Mouse (Mus musculus): ENCODE measurements at regions not wholly inside any gene's neighbourhood (a gene's known extent, or its start where the extent isn't known, plus 50 kb on each side); places are given as distances from the start of the nearest gene placed in this dataset.
"Not testable (repeated sequence)": the region's sequence is repeated elsewhere in the genome, so short reads cannot be mapped to it uniquely, and the experiment has no call there.

- no peak for DNase-seq (ENCODE audit: low read depth)
Observed at GRCm38 (mm10) chr10:57037641-57038040, 448.5 kb upstream of the Hsf2 start.

GRCm38 (mm10) chr10:57040201-57040600 is 446.0 kb upstream of the Hsf2 start:
- DNase-seq (ENCODE audit: low read depth) = no peak

- no peak for DNase-seq (ENCODE audit: low read depth)
Observed at GRCm38 (mm10) chr10:57046021-57046420, 440.2 kb upstream of the Hsf2 start.

- DNase-seq (ENCODE audit: low read depth) = no peak
Observed at GRCm38 (mm10) chr10:57046891-57047290, 439.3 kb upstream of the Hsf2 start.

GRCm38 (mm10) chr10:57047719-57048118 is 438.5 kb upstream of the Hsf2 start:
- no peak for DNase-seq (ENCODE audit: low read depth)

GRCm38 (mm10) chr10:57053375-57053774 is 432.8 kb upstream of the Hsf2 start:
- DNase-seq (ENCODE audit: low read depth) = not testable (repeated sequence)

- DNase-seq (ENCODE audit: low read depth) = no peak
Observed at GRCm38 (mm10) chr10:57090131-57090530, 396.1 kb upstream of the Hsf2 start.

GRCm38 (mm10) chr10:57095920-57096319 is 390.3 kb upstream of the Hsf2 start:
- DNase-seq (ENCODE audit: low read depth) = no peak

- DNase-seq (ENCODE audit: low read depth) = no peak
Observed at GRCm38 (mm10) chr10:57113359-57113758, 372.8 kb upstream of the Hsf2 start.

GRCm38 (mm10) chr10:57114696-57115271 is 371.4 kb upstream of the Hsf2 start:
- DNase-seq (ENCODE audit: low read depth) = no peak

- no peak for DNase-seq (ENCODE audit: low read depth)
Observed at GRCm38 (mm10) chr10:57121514-57121913, 364.7 kb upstream of the Hsf2 start.

GRCm38 (mm10) chr10:57127185-57127584 is 359.0 kb upstream of the Hsf2 start:
- DNase-seq (ENCODE audit: low read depth) = no peak

- DNase-seq (ENCODE audit: low read depth) = no peak
Observed at GRCm38 (mm10) chr10:57156426-57156825, 329.8 kb upstream of the Hsf2 start.

- no peak for DNase-seq (ENCODE audit: low read depth)
Observed at GRCm38 (mm10) chr10:57156912-57157311, 329.3 kb upstream of the Hsf2 start.

- no peak for DNase-seq (ENCODE audit: low read depth)
Observed at GRCm38 (mm10) chr10:57160546-57160945, 325.6 kb upstream of the Hsf2 start.

GRCm38 (mm10) chr10:57163359-57163758 is 322.8 kb upstream of the Hsf2 start:
- DNase-seq (ENCODE audit: low read depth) = no peak

- DNase-seq (ENCODE audit: low read depth) = peak; percentile 3
Observed at GRCm38 (mm10) chr10:57183560-57183959, 302.6 kb upstream of the Hsf2 start.

GRCm38 (mm10) chr10:57210701-57211100 is 275.5 kb upstream of the Hsf2 start:
- no peak for DNase-seq (ENCODE audit: low read depth)

GRCm38 (mm10) chr10:57231117-57231516 is 255.1 kb upstream of the Hsf2 start:
- no peak for DNase-seq (ENCODE audit: low read depth)

GRCm38 (mm10) chr10:57281220-57281619 is 205.0 kb upstream of the Hsf2 start:
- DNase-seq (ENCODE audit: low read depth) = no peak

- no peak for DNase-seq (ENCODE audit: low read depth)
Observed at GRCm38 (mm10) chr10:57282896-57283295, 203.3 kb upstream of the Hsf2 start.

- DNase-seq (ENCODE audit: low read depth) = no peak
Observed at GRCm38 (mm10) chr10:57291596-57291995, 194.6 kb upstream of the Hsf2 start.

GRCm38 (mm10) chr10:57313799-57314198 is 172.4 kb upstream of the Hsf2 start:
- no peak for DNase-seq (ENCODE audit: low read depth)

- no peak for DNase-seq (ENCODE audit: low read depth)
Observed at GRCm38 (mm10) chr10:57317067-57317466, 169.1 kb upstream of the Hsf2 start.

GRCm38 (mm10) chr10:57319171-57319570 is 167.0 kb upstream of the Hsf2 start:
- DNase-seq (ENCODE audit: low read depth) = no peak

Measured in c-Kit-positive CD71-negative TER-119-negative erythroid progenitor cells, embryonic 14.5 days (primary cell).